Mouse (Mus musculus): ENCODE measurements at regions not wholly inside any gene's neighbourhood (a gene's known extent, or its start where the extent isn't known, plus 50 kb on each side); places are given as distances from the start of the nearest gene placed in this dataset.

GRCm38 (mm10) chr1:34642304-34642893 is 62.9 kb downstream of the Amer3 start:
- DNase-seq (ENCODE audit: low spot score in 2 of 2): peak; percentile 52 to 64

- DNase-seq (ENCODE audit: low spot score in 2 of 2): no peak
Observed at GRCm38 (mm10) chr1:34653963-34654644, 74.6 kb downstream of the Amer3 start.

GRCm38 (mm10) chr1:34657481-34657880 is 78.0 kb downstream of the Amer3 start:
- DNase-seq (ENCODE audit: low spot score in 2 of 2): no peak

- DNase-seq (ENCODE audit: low spot score in 2 of 2): no peak
Observed at GRCm38 (mm10) chr1:34663875-34664547, 84.6 kb downstream of the Amer3 start.

GRCm38 (mm10) chr1:34664816-34665511 is 85.5 kb downstream of the Amer3 start:
- no peak for DNase-seq (ENCODE audit: low spot score in 2 of 2)

GRCm38 (mm10) chr1:34665512-34665854 is 86.0 kb downstream of the Amer3 start:
- no peak for DNase-seq (ENCODE audit: low spot score in 2 of 2)

- DNase-seq (ENCODE audit: low spot score in 2 of 2): no peak
Observed at GRCm38 (mm10) chr1:34666226-34666662, 86.8 kb downstream of the Amer3 start.

GRCm38 (mm10) chr1:34677105-34677741 is 97.8 kb downstream of the Amer3 start:
- DNase-seq (ENCODE audit: low spot score in 2 of 2): no peak

- peak; percentile 59 to 60 for DNase-seq (ENCODE audit: low spot score in 2 of 2)
Observed at GRCm38 (mm10) chr1:34677832-34678733, 98.6 kb downstream of the Amer3 start.

GRCm38 (mm10) chr1:34678734-34679068 is 99.2 kb downstream of the Amer3 start:
- DNase-seq (ENCODE audit: low spot score in 2 of 2): no peak

- no peak for DNase-seq (ENCODE audit: low spot score in 2 of 2)
Observed at GRCm38 (mm10) chr1:34686539-34686938, 107.1 kb downstream of the Amer3 start.

- no peak for DNase-seq (ENCODE audit: low spot score in 2 of 2)
Observed at GRCm38 (mm10) chr1:34696533-34696932, 117.1 kb downstream of the Amer3 start.

- peak; percentile 18 to 27 for DNase-seq (ENCODE audit: low spot score in 2 of 2)
Observed at GRCm38 (mm10) chr1:34700237-34701030, 121.0 kb downstream of the Amer3 start.

- DNase-seq (ENCODE audit: low spot score in 2 of 2): no peak
Observed at GRCm38 (mm10) chr1:34701436-34701835, 122.0 kb downstream of the Amer3 start.

- no peak for DNase-seq (ENCODE audit: low spot score in 2 of 2)
Observed at GRCm38 (mm10) chr1:34709089-34709488, 129.6 kb downstream of the Amer3 start.

- no peak for DNase-seq (ENCODE audit: low spot score in 2 of 2)
Observed at GRCm38 (mm10) chr1:34722674-34723073, 120.2 kb downstream of the Fam168b start.

- DNase-seq (ENCODE audit: low spot score in 2 of 2): no peak
Observed at GRCm38 (mm10) chr1:34732156-34732555, 110.7 kb downstream of the Fam168b start.

- no peak for DNase-seq (ENCODE audit: low spot score in 2 of 2)
Observed at GRCm38 (mm10) chr1:34733026-34733913, 109.6 kb downstream of the Fam168b start.
